Mouse (Mus musculus) stomach, postnatal 0 days (tissue): ENCODE data around the gene Hist1h1c.

Experiments used
- CTCF ChIP-seq: IDR thresholded peaks from 2 replicates; pipeline ENCODE4 v1.5.1; 2016; ENCODE audit warnings: antibody characterized with exemption, low read depth, mild to moderate bottlenecking, moderate library complexity
- EP300 ChIP-seq: optimal IDR thresholded peaks from 2 replicates; pipeline ENCODE3; 2016; ENCODE audit warnings: antibody characterized with exemption

DNA sequence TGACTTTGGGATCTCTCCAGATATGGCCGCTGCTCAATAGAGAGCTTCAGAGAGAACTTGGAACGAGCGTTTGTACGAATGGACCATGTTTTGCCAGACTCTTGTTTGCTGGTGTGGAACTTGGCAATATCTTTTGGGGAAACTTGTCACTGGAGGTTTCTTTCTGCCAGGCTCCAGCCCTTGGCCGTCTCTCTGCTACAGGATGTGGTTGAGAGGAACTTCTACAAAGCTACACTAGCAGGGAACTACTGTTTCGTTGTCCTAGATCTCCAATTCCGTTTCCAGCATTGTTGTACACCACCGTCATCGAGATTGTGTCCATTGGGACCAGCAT, 9.4 kb upstream of the Hist1h1c start:
- TF ChIP-seq EP300 (no peak), CTCF (no peak)
